Mouse (Mus musculus) liver, adult 2 months (tissue): Measurements from ENCODE around the gene Irgc1.

ENCODE experiments used
- CTCF ChIP-seq: fragments of 200-500 bp; IDR thresholded peaks from 2 replicates; pipeline ENCODE4 v1.5.1; 2011; ENCODE audit warnings: low read depth, low read length, control low read depth
- POLR2A ChIP-seq: fragments of 200-500 bp; IDR thresholded peaks from 2 replicates; pipeline ENCODE4 v1.6.1; 2011; ENCODE audit warnings: low read length, control low read depth; ENCODE audit not compliant: insufficient read depth; ENCODE audit errors: extremely low read depth

- TF ChIP-seq POLR2A (no peak), CTCF (no peak)
Measured at GRCm38 (mm10) chr7:24451855-24452311, at the start of gene Irgc1.
